Mouse (Mus musculus) lung, postnatal 4 days (tissue): ENCODE data around the gene 4930556J24Rik.
"Not testable (repeated sequence)": the region's sequence is repeated elsewhere in the genome, so short reads cannot be mapped to it uniquely, and the experiment has no call there.

ENCODE experiments used
- DNase-seq, 2 experiments: peaks; one replicate each; pipeline ENCODE4 v3.0.0; 2021

4930556J24Rik gene

DNA sequence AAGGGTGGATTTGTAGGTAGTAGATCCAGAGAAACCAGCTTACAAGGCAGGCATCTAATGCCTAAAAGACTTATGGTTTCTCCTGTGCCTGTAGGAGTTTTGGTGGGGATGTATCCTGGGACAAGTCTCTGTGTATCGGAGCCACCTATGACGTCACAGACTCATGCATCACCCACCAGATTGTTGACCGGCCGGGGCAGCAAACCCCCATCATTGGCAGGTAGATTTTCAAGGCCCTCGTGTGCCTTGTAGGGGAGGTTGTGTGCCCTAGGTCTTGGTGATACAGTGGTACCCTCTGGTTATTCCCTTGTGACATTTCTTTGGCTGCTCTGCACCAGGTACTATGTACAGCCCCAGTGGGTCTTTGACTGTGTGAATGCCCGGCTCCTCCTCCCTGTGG is at the start of gene 4930556J24Rik:
Gene 4930556J24Rik (minus strand): TSS at position 101 of the 400 bp plus-strand sequence.
- DNase-seq = peak in 1 of 2 experiments; percentile 14

DNA sequence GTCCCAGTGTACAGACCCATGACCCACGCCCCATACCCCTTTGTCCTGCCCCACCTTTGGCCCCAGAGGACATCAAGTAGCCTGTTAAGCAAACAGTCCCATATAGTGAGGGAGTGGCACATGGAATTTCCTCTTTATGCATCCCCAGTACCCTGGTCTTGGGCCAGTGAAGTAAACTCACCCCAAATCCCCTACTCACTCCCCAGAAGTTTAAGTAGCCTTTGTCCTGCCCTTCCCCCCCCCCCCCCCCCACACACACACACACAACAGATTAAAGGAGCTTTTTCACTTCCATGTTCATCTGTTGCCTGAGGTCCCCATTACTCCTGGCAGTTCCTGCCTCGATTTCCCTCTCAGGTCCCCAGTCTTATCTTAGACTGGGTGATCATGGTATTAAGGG is 46.7 kb upstream of the 4930556J24Rik start:
- no peak for DNase-seq

DNA sequence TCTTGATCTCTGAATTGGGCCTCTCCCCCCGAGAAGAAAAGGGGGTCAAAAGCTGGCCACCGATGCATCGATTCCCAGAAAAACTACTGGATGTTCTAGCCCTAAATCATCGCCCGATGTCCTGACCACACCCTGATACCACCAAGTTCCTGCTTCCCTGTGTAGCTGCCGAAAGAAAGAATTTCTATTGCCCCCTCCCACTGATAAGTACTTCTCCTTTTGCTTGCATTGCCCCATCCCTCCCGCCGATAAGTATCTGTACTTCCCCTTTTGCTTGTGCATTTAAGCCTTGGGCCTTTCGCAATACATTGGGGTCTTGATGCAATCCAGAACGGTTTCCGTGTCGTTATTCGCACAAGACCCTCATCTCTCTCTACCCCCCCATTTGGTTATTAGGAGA is 45.5 kb upstream of the 4930556J24Rik start:
- not testable (repeated sequence) for DNase-seq

DNA sequence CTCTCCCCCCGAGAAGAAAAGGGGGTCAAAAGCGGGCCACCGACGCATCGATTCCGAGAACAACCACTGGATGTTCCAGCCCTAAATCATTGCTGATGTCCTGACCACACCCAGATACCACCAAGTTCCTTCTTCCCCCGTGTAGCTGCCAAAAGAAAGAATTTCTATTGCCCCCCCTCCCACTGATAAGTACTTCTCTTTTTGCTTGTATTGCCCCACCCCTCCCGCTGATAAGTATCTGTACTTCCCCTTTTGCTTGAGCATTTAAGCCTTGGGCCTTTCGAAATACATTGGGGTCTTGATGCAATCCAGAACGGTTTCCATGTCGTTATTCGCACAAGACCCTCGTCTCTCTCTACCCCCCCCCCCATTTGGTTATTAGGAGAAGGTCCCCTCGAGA is 39.2 kb upstream of the 4930556J24Rik start:
- DNase-seq = not testable (repeated sequence)

DNA sequence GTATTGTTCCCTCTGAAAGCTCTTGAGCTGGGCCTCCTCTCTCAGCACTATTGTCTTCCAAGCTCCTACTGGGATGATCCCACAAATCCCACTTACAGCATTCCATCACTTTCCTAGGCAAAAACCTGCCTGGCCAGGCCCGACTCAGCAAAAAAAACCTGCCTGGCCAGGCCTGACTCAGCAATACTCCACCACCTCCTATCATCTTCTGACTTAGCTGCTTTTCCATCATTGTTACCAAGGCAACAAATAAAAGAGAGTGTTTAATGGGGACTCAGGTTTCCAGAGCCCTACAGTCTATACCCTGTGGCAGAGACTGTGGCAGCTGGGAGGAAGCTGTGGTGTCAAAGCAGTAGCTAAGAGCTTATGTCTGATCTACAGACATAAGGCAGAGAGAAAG is 36.0 kb upstream of the 4930556J24Rik start:
- no peak for DNase-seq

DNA sequence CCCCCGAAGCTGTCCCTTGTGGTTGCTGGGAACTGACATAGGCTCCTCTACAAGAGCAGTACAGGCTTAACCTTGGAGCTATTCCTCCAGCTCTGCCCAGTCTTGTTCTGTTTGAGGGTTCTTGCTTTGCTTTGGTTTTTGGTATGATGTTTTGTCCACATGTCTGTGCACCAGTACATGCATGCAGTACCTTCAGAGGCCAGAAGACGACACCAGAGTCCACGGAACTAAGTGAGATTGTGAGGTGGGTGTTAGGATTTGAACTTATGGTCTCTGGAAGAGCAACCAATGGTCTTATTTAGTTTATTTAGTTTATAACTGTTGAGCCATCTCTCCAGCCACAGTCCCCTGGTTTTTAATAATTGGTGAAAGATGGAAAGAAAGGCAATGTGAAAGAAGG is 29.9 kb upstream of the 4930556J24Rik start:
- no peak for DNase-seq

DNA sequence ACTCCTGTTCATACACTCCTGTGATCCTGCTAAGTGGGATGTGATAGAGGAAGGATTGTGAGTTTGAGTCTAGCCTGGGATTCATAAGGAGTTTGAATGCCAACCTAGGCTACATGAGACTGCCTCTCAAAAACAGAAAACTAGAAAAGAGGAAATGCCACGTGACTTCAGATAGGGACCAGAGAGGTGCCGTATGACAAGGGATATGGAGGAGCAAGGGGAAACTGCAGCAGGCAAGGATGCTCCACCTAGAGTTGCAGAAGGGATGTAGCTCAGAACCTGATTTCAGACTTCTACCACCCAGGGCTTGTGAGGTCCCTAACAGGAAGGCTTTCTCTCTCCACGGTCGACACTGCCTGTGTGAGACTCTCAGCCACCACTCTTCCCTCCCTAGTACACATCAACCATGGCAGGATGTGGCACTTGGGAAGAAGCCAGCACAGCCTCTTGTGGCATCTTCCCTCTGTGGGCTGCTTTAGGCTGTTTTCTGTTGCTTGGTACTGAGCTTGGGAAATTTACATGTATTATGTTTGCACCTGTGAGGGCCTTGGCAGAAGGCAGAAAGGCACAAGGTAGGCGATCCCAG is 28.7 kb upstream of the 4930556J24Rik start:
- no peak for DNase-seq

DNA sequence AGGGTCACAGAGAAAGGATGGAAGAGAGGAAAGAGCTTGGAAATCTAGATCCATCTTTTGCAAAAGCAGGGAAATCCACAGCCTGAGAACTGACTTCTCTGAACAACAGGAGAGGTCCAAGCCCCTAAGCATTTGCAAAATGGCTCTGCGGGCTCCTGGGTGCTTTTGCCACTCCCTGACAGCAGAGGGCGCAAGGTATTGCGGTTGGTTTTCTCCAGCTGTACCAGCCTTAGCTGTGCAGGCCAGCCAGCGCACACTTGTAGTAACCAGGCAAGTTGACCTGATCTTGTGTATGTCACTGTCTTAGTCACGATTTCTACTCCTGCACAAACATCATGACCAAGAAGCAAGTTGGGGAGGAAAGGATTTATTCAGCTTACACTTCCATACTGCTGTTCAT is 25.0 kb upstream of the 4930556J24Rik start:
- DNase-seq = peak; percentile 68 to 81

DNA sequence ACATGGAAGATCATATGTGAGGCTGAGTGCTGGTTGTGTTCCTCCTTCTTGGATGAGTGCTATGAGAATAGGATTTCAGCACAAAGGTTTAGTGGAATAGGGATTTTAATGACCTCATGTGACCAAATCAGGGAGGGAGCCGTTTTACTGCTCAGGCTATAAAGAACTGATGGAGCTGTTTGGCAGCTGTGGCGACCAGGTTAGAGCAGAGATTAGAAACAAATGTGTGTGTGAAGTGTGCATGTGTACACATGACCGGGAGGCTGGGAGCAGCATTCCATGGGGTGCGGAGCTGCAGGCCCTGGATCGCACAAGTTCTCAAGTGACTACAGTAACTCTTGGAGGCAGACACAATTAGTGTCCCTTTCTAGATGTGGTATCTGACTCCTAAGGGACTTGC is 23.0 kb upstream of the 4930556J24Rik start:
- DNase-seq = no peak

DNA sequence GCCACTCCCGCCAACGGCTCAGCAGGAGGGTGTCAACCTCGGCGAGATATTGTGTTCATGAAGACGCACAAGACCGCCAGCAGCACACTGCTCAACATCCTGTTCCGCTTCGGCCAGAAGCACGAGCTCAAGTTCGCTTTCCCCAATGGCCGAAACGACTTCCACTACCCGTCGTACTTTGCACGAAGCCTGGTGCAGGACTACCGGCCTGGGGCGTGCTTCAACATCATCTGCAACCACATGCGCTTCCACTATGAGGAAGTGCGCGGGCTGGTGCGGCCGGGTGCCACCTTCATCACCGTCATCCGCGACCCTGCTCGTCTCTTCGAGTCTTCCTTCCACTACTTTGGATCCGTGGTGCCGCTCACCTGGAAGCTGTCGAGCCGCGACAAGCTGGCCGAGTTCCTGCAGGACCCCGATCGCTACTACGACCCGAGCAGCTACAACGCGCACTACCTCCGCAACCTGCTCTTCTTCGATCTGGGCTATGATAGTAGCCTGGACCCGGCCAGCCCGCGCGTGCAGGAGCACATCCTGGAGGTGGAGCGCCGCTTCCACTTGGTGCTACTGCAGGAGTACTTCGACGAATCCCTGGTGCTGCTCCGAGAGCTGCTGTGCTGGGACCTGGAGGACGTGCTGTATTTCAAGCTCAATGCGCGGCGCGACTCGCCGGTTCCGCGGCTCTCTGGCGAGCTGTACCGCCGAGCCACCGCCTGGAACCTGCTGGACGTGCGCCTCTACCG is 21.6 kb upstream of the 4930556J24Rik start:
- DNase-seq = peak in 1 of 2 experiments; percentile 15

DNA sequence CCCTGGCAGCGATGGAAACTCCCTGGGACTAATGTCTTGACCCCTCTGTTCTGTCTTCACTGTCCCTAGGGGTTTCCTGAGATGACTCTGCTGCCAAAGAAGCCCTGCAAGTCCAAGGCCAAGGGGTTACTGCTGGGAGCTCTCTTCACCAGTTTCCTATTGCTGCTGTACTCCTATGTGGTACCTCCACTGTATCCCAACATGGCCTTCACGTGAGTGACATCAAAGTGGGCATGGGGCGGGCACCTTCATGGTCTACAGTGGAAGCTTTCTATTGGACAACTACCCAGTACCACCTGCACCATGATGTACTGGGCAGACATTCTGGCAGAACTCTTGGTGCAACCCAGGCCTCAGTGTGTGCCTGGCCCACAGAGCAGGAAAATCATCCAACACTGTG is 20.3 kb upstream of the 4930556J24Rik start:
- no peak for DNase-seq

DNA sequence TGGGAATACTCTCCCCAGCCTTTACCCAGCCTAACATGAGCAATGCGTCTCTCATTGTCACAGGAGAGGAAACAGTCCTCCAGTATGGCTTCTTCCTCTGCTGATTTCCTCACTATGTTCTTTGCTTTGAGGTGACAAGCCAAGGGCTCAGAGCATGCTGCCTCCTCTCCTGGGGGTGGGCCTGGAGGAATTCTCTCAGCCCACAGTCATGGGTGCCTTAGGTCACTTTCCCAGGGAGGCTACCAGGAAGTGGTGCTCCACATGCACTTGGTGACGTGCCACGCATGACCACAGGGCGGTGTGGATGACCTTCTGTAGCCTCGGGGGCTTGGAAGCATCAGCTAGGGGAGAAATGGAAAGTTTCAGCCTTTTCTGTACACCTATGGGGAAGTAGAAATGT is 18.9 kb upstream of the 4930556J24Rik start:
- no peak for DNase-seq

DNA sequence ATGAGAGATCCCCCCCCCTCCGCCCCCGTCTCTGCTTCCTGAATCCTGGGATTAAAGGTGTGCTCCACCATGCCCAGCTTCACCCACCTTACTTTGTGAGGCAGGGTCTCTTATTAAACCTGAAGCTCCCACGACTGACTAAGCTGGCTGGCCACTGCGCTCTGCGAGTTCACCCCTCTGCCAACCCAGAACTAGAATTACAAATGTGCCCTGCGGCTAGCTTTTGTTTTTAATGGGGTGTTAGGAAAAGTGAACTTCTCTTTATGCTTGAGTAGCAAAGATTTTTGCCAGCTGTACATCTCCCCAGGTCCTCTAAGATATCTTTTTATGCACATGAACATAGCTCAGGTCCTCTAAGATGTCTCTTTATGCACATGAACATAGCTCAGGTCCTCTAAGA is 17.3 kb upstream of the 4930556J24Rik start:
- DNase-seq = no peak

DNA sequence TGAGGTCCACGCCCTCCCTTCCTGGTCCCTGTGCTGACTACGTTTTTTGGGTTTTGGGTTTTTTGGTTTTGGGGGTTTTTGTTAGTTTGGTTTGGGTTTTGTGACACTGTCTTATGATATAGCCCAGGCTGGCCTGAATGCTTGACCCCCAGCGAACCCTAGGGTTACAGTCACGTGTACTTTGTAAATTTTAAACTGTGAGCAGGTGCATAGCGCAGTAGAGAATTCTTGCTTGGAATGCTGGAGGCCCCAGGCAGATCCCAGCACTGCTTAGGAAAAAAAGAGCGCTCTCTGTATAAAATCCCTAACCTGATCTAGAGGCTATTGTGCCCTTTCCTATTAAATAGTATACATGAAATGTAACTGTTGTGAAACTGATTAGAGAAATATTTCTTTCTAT is 16.6 kb upstream of the 4930556J24Rik start:
- no peak for DNase-seq

DNA sequence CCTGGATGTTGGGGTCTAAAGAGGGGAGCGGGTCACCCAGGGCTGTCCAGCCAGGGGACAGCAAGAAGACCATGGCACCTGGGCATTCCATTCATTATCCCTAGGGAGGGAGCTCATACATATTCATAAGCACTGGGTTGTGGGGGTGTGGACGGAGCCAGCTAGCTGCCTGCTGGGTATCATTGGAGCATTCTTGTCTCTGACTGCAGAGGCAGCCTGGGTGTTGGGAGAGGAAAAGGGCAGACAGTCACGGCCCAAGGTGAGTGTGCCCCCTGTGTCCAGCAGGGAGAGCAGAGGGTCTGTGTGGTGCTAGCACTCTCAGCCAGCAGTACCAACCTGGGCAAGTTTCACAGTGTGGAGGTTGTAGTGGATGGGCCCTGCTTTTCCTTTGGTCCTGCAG is 13.2 kb upstream of the 4930556J24Rik start:
- no peak for DNase-seq

DNA sequence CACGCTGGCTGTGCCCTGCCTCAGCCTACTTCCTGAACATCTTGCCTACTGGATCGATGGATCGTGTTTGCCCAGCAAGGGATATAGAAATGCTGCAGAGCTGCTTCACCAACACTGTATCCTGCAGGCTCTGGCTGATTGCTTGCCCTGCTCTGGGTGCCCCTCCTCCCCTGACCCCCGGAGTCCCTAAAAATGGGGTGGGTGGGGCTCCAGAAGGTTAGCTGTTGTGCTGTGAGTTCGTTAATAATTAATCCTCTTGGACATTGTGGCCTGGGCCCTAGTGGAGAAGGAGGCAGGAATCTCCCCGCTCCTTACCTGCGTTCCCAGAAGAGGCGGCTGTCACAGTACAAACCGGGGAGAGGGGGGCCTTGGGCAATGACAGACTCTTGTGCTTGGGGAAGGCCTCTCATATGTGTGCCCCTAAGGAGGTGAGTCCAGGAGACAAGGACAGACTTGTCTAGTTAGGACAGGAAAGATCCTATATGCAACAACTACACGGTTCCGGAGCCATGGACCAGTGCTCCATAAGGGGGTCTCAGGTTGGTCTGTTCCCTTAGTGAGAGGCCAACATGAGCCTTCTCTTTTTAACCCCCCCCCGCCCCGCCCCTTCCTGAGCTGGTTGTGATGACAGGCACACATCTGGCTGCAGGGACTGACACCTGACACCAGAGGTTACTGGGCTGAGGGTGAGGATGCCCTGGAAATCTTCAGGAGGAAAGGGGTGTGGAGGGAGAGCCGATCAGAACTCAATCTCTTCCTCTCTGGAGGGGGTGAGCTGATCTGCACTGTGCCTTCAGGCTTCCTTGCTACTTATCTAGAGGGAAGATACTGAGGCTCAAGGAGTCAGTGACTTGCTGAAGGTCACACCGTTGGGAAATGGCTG is 7.5 kb upstream of the 4930556J24Rik start:
- DNase-seq = peak; percentile 18 to 54

DNA sequence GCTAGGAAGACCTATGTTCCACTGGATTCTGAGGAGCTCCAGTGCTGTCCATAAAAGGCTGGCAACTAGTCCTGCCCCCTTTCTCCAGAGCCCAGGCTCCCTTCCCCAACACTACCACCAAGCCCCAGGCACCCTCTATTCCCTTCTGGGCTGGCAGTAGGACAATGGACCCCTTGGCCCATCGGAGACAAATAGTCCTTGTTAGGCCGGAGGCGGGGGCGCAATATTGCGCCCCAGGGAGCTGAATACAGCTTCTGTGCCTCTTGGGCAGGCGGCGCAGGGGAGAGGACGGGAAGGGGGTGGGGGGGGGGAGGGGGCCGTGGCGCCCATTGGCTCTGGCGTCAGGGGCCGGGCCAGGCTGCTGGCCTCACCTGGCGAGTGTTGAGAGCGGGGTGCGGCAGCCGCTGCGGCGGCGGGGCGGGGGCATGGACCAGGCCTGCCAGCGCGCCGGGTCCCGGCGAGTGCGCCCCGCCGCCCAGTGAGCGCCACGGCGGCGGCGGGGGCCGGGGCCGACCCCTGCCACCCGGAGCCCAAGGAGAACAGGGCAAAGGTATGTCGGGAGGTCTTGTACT is 6.8 kb upstream of the 4930556J24Rik start, which contains the start of gene Gal3st1:
Gene Gal3st1 (plus strand): TSS at position 346 of the 572 bp plus-strand sequence.
- peak; percentile 39 to 75 for DNase-seq

DNA sequence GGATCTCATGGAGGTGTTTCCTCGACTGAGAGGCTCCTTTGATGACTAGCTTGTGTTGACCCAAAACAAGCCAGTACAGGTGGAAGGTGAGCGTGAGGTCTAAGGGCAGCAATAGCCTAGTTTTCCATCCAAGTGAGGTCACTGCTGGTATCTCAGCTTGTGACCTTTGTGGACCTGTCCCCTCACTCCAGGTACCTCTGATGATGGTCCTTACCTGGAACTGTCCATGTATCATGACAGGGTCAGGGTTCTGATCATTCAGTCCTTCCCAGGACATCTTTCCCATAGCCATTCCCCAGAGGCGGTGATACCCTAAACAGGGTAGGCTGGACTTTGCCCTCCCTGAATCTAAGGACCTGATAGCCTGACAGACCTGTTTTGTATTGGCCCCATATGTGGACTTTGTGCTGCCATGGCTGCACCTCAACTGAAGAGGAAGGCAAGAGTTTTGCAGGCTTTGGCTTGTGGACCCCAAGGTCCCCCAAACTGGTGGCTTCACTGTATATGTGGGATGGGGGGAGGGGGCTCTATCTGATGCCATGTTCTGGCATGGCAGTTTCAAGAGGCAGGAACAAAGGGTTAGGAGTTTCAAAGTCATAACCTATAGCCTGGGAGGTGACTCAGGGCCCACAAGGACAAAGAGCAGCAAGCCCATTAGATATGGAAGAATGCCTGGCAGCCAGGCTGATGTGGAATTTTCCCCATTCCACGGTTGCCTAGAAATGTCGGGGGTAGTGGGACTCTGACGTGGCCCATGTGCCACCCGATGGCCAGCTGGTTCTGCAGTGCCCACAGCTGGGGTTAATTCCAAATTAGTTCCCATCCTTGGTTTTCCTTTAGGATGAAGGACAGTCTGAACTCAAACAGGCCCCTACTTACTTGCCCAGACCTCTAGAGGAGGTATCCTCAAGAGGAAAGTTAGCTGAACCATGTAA is 6.0 kb upstream of the 4930556J24Rik start:
- DNase-seq = no peak

DNA sequence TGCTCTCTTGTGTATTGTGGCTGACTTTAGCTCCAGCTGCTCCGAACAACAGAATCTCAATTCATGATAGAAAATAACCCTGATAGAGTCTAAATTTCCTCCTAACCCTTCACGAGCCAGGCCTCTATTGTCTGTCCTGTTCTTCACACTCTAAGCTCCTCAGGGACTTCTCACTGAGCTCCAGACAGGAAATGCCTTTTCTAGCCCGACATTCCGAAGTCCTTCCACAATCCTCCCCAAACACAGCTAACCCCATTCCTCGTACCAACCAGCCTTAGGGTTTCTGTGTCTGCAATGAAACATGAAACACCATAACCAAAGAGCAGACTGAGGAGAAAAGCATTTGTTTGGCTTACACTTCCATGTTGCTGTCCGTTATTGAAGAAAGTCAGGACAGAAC is 5.0 kb upstream of the 4930556J24Rik start:
- DNase-seq = no peak

DNA sequence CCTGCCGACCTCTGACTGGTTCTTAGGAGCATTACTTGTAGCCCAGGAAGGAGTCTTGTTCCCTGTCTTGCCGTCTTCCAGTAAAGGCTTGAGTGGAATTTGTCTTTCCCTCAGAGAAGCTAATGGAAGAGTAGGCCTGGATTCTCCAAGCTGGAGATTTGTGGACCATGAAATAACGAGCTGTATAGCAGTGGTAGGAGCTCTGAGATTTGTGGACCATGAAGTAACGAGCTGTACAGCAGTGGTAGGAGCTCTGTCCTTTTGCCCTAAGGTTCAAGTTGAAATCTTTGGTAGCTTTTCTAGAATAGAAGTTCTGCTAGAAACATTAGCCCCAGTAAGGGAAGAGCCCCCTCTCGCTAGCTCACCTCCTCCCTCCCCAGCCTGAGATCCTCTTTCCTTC is 1.8 kb upstream of the 4930556J24Rik start:
- no peak for DNase-seq

DNA sequence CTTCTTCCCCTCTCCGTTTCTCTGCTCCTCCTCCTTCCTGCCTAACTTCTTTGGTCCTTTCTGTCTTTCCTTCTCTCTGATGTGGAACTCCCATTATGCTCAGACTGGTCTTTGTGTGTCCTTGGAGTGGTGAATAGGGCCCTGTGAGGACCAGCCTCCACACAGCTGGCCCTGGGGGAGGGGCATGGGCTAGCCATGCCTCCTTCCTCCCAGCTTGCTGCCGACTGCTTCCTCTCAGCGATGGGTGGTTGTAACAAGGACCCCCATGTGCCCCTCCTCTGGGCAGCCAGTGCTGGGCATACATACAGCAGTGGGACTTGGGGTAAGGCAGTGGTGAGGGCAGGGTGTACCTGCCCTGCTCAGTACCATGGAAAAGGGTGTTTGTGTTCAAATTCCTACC is 2.3 kb downstream of the 4930556J24Rik start:
- DNase-seq = peak in 1 of 2 experiments; percentile 15

DNA sequence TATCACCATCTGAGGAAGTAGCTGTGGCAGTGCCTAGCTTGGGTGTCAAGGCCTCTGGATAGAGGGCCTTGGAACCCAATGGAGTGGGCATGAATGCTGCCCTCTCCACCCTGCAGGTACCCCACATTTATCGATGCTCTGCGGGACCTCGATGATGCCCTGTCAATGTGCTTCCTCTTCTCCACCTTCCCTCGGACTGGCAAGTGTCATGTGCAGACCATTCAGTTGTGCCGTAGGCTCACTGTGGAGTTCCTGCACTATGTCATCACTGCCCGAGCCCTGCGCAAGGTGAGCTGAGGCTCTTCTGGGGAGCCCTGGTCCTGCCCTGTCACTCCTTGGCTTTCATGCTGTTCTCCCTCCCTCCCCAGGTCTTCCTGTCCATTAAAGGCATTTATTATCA is 3.5 kb downstream of the 4930556J24Rik start:
- peak in 1 of 2 experiments; percentile 17 for DNase-seq
